Mouse (Mus musculus): ENCODE results near the gene Pdlim5.
"Not testable (repeated sequence)": the region's sequence is repeated elsewhere in the genome, so short reads cannot be mapped to it uniquely, and the experiment has no call there.

Gene Pdlim5

GRCm38 (mm10) chr3:142395520-142396193, at the start of gene Pdlim5:
Gene Pdlim5, minus strand, starts transcription at chr3:142395696.
- DNase-seq (ENCODE audit: inconsistent age in 2 of 2, low spot score in 1 of 2): peak; percentile 97 to 99

- DNase-seq (ENCODE audit: inconsistent age in 2 of 2, low spot score in 1 of 2): no peak
These were observed 48.2 kb upstream of the Pdlim5 start for GRCm38 (mm10) chr3:142443710-142444043.

DNA sequence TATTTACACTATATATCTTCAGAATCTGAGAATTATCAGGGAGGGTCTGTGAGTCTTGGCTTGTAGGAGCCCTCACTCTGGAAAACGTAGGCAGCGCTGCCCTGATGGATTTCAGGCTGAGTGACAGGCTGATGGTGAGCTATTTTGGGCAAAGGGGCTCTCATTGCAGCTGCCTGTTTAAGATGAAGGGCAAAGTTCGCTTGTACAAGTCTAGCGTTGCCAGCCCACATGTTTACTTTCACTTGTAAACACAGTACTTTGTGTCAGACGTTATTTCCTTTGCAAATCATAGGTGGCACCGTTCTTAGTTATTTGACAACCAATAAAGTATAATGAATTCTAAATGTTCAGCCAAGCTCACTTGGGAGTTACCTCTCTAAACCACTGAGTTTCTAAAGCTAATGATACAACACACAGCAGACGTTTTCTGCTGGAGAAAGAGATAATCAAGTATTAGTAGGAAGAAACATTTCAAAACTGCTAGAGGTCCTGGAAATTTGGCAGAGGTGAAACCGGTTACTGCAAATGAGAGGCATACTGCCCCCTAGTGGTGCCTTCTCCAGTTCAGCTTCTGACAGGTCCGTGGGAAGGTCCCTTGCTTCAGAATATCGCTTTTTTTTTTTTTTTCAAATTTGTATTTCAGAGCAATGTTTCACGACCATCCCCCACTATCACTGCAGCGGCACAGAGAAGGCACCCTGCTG, 47.7 kb upstream of the Pdlim5 start:
- peak; percentile 86 to 96 for DNase-seq (ENCODE audit: inconsistent age in 2 of 2, low spot score in 1 of 2)

DNA sequence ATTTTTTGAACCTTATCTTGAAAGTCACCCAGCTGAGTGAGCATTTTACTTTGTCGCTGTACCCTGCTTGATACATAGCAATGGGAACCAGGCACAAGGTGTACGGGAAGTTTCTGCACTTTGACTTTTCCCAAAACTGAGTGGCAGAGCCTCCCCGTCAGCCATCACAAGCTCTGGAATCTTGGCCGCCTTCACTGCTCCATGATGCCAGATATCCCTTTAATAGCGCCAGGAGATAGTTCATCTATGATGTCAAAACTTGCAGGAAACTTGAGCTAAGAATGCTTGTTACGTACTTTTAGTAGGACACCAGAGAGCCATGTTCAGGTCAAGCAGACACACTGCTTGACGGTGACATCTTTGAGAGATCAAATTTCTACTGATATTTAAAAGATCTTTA, 46.7 kb upstream of the Pdlim5 start:
- DNase-seq (ENCODE audit: inconsistent age in 2 of 2, low spot score in 1 of 2): no peak

DNA sequence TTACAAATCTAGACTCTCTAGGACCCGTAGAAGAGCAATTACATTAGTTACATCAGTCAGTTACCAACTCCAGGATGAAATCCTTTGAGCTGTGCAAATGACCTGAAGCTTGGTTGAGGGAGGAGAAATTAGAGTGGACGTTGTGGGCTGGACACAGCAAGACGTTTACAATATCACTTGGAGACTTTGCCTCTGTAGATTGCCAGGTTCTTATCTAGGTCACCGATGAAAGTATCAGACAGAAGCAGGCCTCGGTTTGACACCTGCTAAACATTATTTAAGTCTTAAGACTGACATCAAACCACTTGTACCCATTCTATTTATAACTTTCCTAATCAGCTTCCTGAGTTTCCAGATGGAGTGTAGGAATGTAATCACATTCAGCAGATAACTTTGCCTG, 45.6 kb upstream of the Pdlim5 start:
- DNase-seq (ENCODE audit: inconsistent age in 2 of 2, low spot score in 1 of 2): no peak

DNA sequence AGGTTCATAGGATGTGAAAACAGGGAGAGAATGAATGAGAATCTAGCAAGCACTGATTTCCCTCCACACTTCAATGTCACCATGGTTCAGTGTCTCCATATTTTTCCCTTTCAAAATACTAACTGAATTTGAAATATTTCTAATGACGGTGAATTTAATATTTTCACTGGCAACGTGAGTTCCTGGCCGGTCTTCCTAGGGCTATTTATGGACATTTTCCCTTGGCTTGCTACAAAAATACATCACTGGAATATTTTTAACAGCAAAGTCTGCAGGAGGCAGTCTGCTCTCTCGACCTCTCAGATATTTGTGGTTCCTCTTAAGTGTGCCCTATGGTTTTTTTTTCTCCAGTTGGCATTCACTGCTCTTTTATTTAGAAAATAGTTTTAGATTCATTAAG, 44.7 kb upstream of the Pdlim5 start:
- peak in 1 of 2 experiments; percentile 32 for DNase-seq (ENCODE audit: inconsistent age in 2 of 2, low spot score in 1 of 2)

- peak; percentile 30 to 65 for DNase-seq (ENCODE audit: inconsistent age in 2 of 2, low spot score in 1 of 2)
These were observed 44.1 kb upstream of the Pdlim5 start for GRCm38 (mm10) chr3:142439591-142440093.

DNA sequence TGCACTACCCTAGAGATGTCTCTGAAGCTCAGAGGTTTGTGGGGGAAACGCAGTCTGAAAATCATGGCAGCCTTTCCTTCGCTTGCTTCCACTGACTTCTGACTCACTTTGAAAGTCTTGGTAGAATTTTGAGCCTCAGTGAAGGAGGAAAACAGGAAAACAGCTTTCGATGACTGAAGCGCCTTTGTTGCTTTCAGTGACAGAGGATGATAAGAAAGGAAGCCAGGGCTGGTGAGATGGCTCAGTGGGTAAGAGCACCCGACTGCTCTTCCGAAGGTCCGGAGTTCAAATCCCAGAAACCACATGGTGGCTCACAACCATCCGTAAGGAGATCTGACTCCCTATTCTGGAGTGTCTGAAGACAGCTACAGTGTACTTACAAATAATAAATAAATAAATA, 43.1 kb upstream of the Pdlim5 start:
- DNase-seq (ENCODE audit: inconsistent age in 2 of 2, low spot score in 1 of 2): not testable (repeated sequence)

DNA sequence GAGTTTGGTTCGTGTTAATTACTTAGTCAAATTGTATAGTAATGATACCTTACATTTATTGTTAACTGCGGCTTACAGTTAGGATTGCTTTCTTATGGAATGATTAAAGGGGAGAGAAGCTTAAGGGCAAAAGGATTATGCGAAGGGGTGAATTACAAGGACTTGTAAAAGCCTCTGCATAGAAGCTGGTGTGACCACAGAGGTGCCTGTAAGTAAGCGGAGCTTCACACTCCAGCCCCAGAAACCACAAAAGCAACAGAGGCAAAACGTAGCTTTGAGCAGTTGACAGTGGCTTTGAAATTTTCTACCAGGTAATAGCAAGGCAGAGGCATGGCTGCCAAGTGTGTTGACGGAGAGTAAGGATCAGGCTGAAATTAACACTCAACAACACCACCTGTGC, 41.3 kb upstream of the Pdlim5 start:
- no peak for DNase-seq (ENCODE audit: inconsistent age in 2 of 2, low spot score in 1 of 2)

- DNase-seq (ENCODE audit: inconsistent age in 2 of 2, low spot score in 1 of 2): no peak
These were observed 40.7 kb upstream of the Pdlim5 start for GRCm38 (mm10) chr3:142436212-142436611.

GRCm38 (mm10) chr3:142434786-142435168, 39.3 kb upstream of the Pdlim5 start:
- DNase-seq (ENCODE audit: inconsistent age in 2 of 2, low spot score in 1 of 2): no peak

GRCm38 (mm10) chr3:142434127-142434785, 38.8 kb upstream of the Pdlim5 start:
- no peak for DNase-seq (ENCODE audit: inconsistent age in 2 of 2, low spot score in 1 of 2)

DNA sequence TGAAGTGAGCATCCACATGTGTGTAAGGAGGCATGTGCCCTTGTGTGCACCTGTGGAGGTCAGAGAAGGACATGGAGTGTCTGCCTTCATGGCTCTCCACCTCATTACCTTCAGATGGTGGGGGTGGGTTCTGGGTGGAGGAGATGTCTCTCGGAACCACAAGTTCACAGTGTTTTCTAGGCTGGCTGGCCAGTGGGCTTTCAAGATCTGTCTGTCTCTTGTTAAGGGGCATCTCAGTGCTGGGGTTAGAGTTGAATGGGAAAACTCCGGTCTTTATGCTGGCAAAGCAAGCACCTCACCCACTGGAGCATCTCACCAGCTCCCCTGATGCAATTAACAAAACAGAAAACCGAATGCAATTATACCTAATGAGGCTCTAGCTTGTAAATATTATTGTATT, 36.0 kb upstream of the Pdlim5 start:
- no peak for DNase-seq (ENCODE audit: inconsistent age in 2 of 2, low spot score in 1 of 2)

- DNase-seq (ENCODE audit: inconsistent age in 2 of 2, low spot score in 1 of 2): no peak
These were observed 34.6 kb upstream of the Pdlim5 start for GRCm38 (mm10) chr3:142430048-142430447.

GRCm38 (mm10) chr3:142426806-142427205, 31.3 kb upstream of the Pdlim5 start:
- no peak for DNase-seq (ENCODE audit: inconsistent age in 2 of 2, low spot score in 1 of 2)

DNA sequence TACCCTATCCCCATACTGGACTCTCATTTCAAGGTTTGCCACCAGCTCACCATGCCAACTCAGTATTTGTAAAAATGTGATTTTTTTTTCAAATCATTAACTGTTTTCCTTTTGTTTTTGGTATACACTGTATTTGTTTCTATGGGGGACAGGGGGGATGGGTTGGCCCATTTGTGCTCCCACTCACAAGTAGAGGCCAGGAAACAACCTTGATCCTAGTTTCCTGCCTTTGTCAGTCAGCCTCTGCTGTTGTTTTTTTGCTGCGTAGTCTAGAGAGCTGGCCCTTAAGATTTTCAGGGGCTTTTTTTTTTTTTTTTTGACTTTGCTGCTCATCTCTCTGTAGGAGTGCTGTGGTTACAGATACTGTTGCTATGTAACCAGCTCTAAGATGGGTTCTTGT, 28.6 kb upstream of the Pdlim5 start:
- no peak for DNase-seq (ENCODE audit: inconsistent age in 2 of 2, low spot score in 1 of 2)

- DNase-seq (ENCODE audit: inconsistent age in 2 of 2, low spot score in 1 of 2): no peak
These were observed 28.0 kb upstream of the Pdlim5 start for GRCm38 (mm10) chr3:142423501-142423917.

- DNase-seq (ENCODE audit: inconsistent age in 2 of 2, low spot score in 1 of 2): no peak
These were observed 26.7 kb upstream of the Pdlim5 start for GRCm38 (mm10) chr3:142422229-142422628.

- peak in 1 of 2 experiments; percentile 43 for DNase-seq (ENCODE audit: inconsistent age in 2 of 2, low spot score in 1 of 2)
These were observed 26.0 kb upstream of the Pdlim5 start for GRCm38 (mm10) chr3:142421470-142421869.

GRCm38 (mm10) chr3:142417996-142418395, 22.5 kb upstream of the Pdlim5 start:
- DNase-seq (ENCODE audit: inconsistent age in 2 of 2, low spot score in 1 of 2): no peak

- DNase-seq (ENCODE audit: inconsistent age in 2 of 2, low spot score in 1 of 2): no peak
These were observed 17.9 kb upstream of the Pdlim5 start for GRCm38 (mm10) chr3:142413345-142413885.

- DNase-seq (ENCODE audit: inconsistent age in 2 of 2, low spot score in 1 of 2): no peak
These were observed 15.4 kb upstream of the Pdlim5 start for GRCm38 (mm10) chr3:142410930-142411329.

Data from adrenal gland, adult (tissue).